Mouse (Mus musculus): ENCODE results near the gene Il1rap. TPM values are rescaled to one million over a fixed set of nuclear protein-coding genes. Genes with fewer than 3 reads are reported as not detected.

Gene Il1rap
- polyA plus RNA-seq, 1 experiment from 2014 or later = 4.5 TPM

GRCm38 (mm10) chr16:26755381-26756155 is 174.1 kb downstream of the Il1rap start:
- Histone ChIP-seq H3K9ac (no peak overlapping the region), H3K36me3 (no peaks in the 10 kb centered on the region), H3K4me1 (replicated peaks) (no peaks in the 10 kb centered on the region), H3K27me3 (no peaks in the 10 kb centered on the region), H3K4me2 (no peak overlapping the region), H3K27ac (no peak overlapping the region), H3K9me3 (replicated peaks) (no peaks in the 10 kb centered on the region), H3K4me3 (no peak overlapping the region)
- 78% methylated on average over 5 of the region's 5 CpGs for WGBS
- no peak for ATAC-seq (replicated peaks; ENCODE audit: insufficient number of reproducible peaks, insufficient read depth, low FRiP score, low read depth)

GRCm38 (mm10) chr16:26775976-26776375 is 194.5 kb downstream of the Il1rap start:
- Histone ChIP-seq H3K4me1 (replicated peaks) (no peaks in the 10 kb centered on the region), H3K4me2 (no peak overlapping the region), H3K36me3 (no peaks in the 10 kb centered on the region), H3K9ac (no peak overlapping the region), H3K27me3 (no peaks in the 10 kb centered on the region), H3K27ac (no peak overlapping the region), H3K9me3 (replicated peaks) (no peaks in the 10 kb centered on the region), H3K4me3 (no peak overlapping the region)
- no peak for ATAC-seq (replicated peaks; ENCODE audit: insufficient number of reproducible peaks, insufficient read depth, low FRiP score, low read depth)
- 82% methylated on average over 2 of the region's 2 CpGs for WGBS

DNA sequence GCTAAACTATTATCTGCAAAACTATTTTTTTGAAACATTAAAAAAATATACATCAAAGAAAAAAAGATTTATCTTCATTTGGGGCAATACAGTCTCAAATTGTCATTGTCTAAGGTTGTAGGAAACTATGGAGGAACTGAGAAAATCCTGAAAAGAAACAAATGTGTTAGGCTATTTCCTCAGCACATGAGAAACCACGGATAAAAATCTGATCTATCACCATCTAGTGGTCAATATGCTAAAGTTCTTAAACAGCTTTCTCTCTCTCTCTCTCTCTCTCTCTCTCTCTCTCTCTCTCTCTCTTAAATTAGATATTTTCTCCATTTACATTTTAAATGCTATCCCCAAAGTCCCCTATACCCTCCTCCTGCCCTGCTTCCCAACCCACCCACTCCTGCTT is 195.6 kb downstream of the Il1rap start:
- Histone ChIP-seq H3K36me3 (no peaks in the 10 kb centered on the region), H3K27me3 (no peaks in the 10 kb centered on the region), H3K9ac (no peak overlapping the region), H3K4me1 (replicated peaks) (no peaks in the 10 kb centered on the region), H3K4me2 (no peak overlapping the region), H3K27ac (no peak overlapping the region), H3K4me3 (no peak overlapping the region), H3K9me3 (replicated peaks) (no peaks in the 10 kb centered on the region)
- no peak for ATAC-seq (replicated peaks; ENCODE audit: insufficient number of reproducible peaks, insufficient read depth, low FRiP score, low read depth)
- WGBS = 10% methylated on average over 1 of the region's 1 CpGs

Other genes starting within 250 kb of the Il1rap start
- gene Cldn1, start 209.9 kb upstream of the Il1rap start, polyA plus RNA-seq (2015; fragmentation: Nextera tagmentation; extraction: Ambion mirVana) = 2.4 and 4.9 TPM in 2 replicates
- not detected in 2 replicates for gene Cldn16, start 118.6 kb upstream of the Il1rap start, polyA plus RNA-seq (2015; fragmentation: Nextera tagmentation; extraction: Ambion mirVana)
- gene Tmem207, start 54.9 kb upstream of the Il1rap start, polyA plus RNA-seq (2015; fragmentation: Nextera tagmentation; extraction: Ambion mirVana) = not detected in 2 replicates

All from heart, embryonic 15.5 days (tissue).